Mouse (Mus musculus) heart, adult 2 months (tissue): Measurements from ENCODE around the gene Gm29427.

ENCODE experiments used
- CTCF ChIP-seq: fragments of 200-600 bp; IDR thresholded peaks from 2 replicates; pipeline ENCODE4 v1.8.1; 2022; ENCODE audit warnings: antibody characterized with exemption, mild to moderate bottlenecking, moderate library complexity
- EP300 ChIP-seq: fragments of 200-500 bp; IDR thresholded peaks from 2 replicates; pipeline ENCODE4 v1.6.1; 2011; ENCODE audit warnings: low read depth, low read length, control low read depth; ENCODE audit not compliant: insufficient read depth

- TF ChIP-seq CTCF, result no peak
- TF ChIP-seq EP300, result no peak
Observed at GRCm38 (mm10) chr1:130644103-130644502, 71.5 kb downstream of the Gm29427 start.
